Mouse (Mus musculus) lung, adult 2 months (tissue): Measurements from ENCODE around the gene Itpk1. TPM values are rescaled to one million over a fixed set of nuclear protein-coding genes. Genes with fewer than 3 reads are reported as not detected.

Source experiments
- DNase-seq: peaks from one replicate; pipeline ENCODE4 v3.0.0; 2022
- H3K4me1 ChIP-seq: fragments of 200-500 bp; 2 replicates; pipeline ENCODE4 v1.6.1; 2011; ENCODE audit warnings: low read length; ENCODE audit not compliant: control insufficient read depth, insufficient read depth
- H3K4me3 ChIP-seq: fragments of 200-500 bp; replicated peaks from 2 replicates; pipeline ENCODE3; 2011; ENCODE audit warnings: low read depth, mild to moderate bottlenecking, control low read depth, low read length; ENCODE audit errors: extremely low read depth
- CTCF ChIP-seq: fragments of 200-500 bp; IDR thresholded peaks from 2 replicates; pipeline ENCODE4 v1.5.1; 2011; ENCODE audit warnings: mild to moderate bottlenecking, low read length, control low read depth; ENCODE audit not compliant: insufficient read depth
- POLR2A ChIP-seq: fragments of 200-500 bp; IDR thresholded peaks from 2 replicates; pipeline ENCODE4 v1.6.1; 2011; ENCODE audit warnings: low read depth, mild to moderate bottlenecking, control low read depth, low read length, borderline replicate concordance; ENCODE audit errors: extremely low read depth
- WGBS: fragments of 180-500 bp; shearing (Covaris S2); methylation state at CpG from one replicate; pipeline ENCODE4 v1.1.7; 2018; 5-methylcytosine and 5-hydroxymethylcytosine counted together
- polyA plus RNA-seq: library from polyadenylated mRNA; depleted of rRNA; stranded (reverse); fragments of >200 nt; gene quantifications from 2 replicates; pipeline ENCODE4 v1.2.3, GENCODE M21; 2012

Itpk1 gene
- polyA plus RNA-seq, 1 experiment = 26.3 TPM

GRCm38 (mm10) chr12:102625118-102625517 lies 79.6 kb downstream of the Itpk1 start:
- 60% methylated on average over 5 of the region's 5 CpGs for WGBS
- peaks cover 31% of the 10 kb centered on the region for H3K4me1 ChIP-seq
- TF ChIP-seq POLR2A = no peak
- TF ChIP-seq CTCF = no peak

GRCm38 (mm10) chr12:102623827-102624226 lies 80.9 kb downstream of the Itpk1 start:
- H3K4me3 ChIP-seq = no peak overlapping the region
- DNase-seq = no peak
- 59% methylated on average over 9 of the region's 9 CpGs for WGBS
- no peak for TF ChIP-seq CTCF
- TF ChIP-seq POLR2A = no peak
- peaks cover 31% of the 10 kb centered on the region for H3K4me1 ChIP-seq

More at GRCm38 (mm10) chr12:102625118-102625517, 79.6 kb downstream of the Itpk1 start:
- DNase-seq = no peak
- H3K4me3 ChIP-seq = no peak overlapping the region

GRCm38 (mm10) chr12:102622302-102622842 lies 82.4 kb downstream of the Itpk1 start:
- no peak for DNase-seq
- 71% methylated on average over 12 of the region's 12 CpGs for WGBS
- TF ChIP-seq CTCF = no peak
- no peak for TF ChIP-seq POLR2A

GRCm38 (mm10) chr12:102621811-102622210 lies 82.9 kb downstream of the Itpk1 start:
- Histone ChIP-seq H3K4me3 (no peak overlapping the region), H3K4me1 (peaks cover 33% of the 10 kb centered on the region)
- 72% methylated on average over 4 of the region's 4 CpGs for WGBS
- TF ChIP-seq CTCF = no peak
- no peak for TF ChIP-seq POLR2A
- DNase-seq = peak; percentile 32

More at GRCm38 (mm10) chr12:102622302-102622842, 82.4 kb downstream of the Itpk1 start:
- Histone ChIP-seq H3K4me3 (no peak overlapping the region), H3K4me1 (peaks cover 31% of the 10 kb centered on the region)

- DNase-seq = no peak
- H3K4me3 ChIP-seq = no peak overlapping the region
- no peak for TF ChIP-seq CTCF
- no peak for TF ChIP-seq POLR2A
- WGBS = 74% methylated on average over 4 of the region's 4 CpGs
- H3K4me1 ChIP-seq = peaks cover 32% of the 10 kb centered on the region
Observed at GRCm38 (mm10) chr12:102621205-102621604, 83.5 kb downstream of the Itpk1 start.

- TF ChIP-seq POLR2A = no peak
- TF ChIP-seq CTCF = no peak
- Histone ChIP-seq H3K4me1 (peaks cover 23% of the 10 kb centered on the region), H3K4me3 (no peak overlapping the region)
- no peak for DNase-seq
- 63% methylated on average over 7 of the region's 7 CpGs for WGBS
Observed at GRCm38 (mm10) chr12:102619908-102620307, 84.8 kb downstream of the Itpk1 start.

GRCm38 (mm10) chr12:102618085-102618484 lies 86.6 kb downstream of the Itpk1 start:
- H3K4me3 ChIP-seq = no peak overlapping the region
- DNase-seq = no peak
- TF ChIP-seq POLR2A = no peak
- no peak for TF ChIP-seq CTCF
- 70% methylated on average over 9 of the region's 9 CpGs for WGBS
- H3K4me1 ChIP-seq = peaks cover 16% of the 10 kb centered on the region

GRCm38 (mm10) chr12:102616843-102617519 lies 87.7 kb downstream of the Itpk1 start:
- WGBS = 60% methylated on average over 7 of the region's 7 CpGs
- no peak for DNase-seq
- Histone ChIP-seq H3K4me1 (peaks cover 10% of the 10 kb centered on the region), H3K4me3 (no peak overlapping the region)
- TF ChIP-seq CTCF (0 out of 2 replicates have a peak, but pooled peaks have one; percentile 12), POLR2A (no peak)

GRCm38 (mm10) chr12:102616201-102616600 lies 88.5 kb downstream of the Itpk1 start:
- peaks cover 6% of the 10 kb centered on the region for H3K4me1 ChIP-seq
- WGBS = 58% methylated on average over 4 of the region's 4 CpGs

GRCm38 (mm10) chr12:102613411-102613810 lies 91.3 kb downstream of the Itpk1 start:
- TF ChIP-seq CTCF = no peak
- no peak for TF ChIP-seq POLR2A
- H3K4me3 ChIP-seq = no peak overlapping the region
- no peak for DNase-seq
- peaks cover 4% of the 10 kb centered on the region for H3K4me1 ChIP-seq
- WGBS = 89% methylated on average over 4 of the region's 4 CpGs

More at GRCm38 (mm10) chr12:102616201-102616600, 88.5 kb downstream of the Itpk1 start:
- TF ChIP-seq POLR2A (no peak), CTCF (no peak)
- no peak overlapping the region for H3K4me3 ChIP-seq
- DNase-seq = no peak
